Mouse (Mus musculus) heart, postnatal 10 days (tissue): ENCODE data around the gene Syn1. TPM values are rescaled to one million over a fixed set of nuclear protein-coding genes. Genes with fewer than 3 reads are reported as not detected.

Experiments
- DNase-seq, 2 experiments: peaks; one replicate each; pipeline ENCODE4 v3.0.0; 2021
- intact Hi-C: fragments of 180-260 bp; cut with DNase I; formaldehyde crosslinking; loops from one replicate; pipeline ENCODE4 v1.15.1; 2025
- total RNA-seq, 2 experiments: library from RNA; stranded (reverse); gene quantifications; 2 replicates each; pipeline ENCODE4 v1.2.3; 2021

Gene Syn1
- under 1 TPM; 0.36 to 0.40 TPM for total RNA-seq

DNA sequence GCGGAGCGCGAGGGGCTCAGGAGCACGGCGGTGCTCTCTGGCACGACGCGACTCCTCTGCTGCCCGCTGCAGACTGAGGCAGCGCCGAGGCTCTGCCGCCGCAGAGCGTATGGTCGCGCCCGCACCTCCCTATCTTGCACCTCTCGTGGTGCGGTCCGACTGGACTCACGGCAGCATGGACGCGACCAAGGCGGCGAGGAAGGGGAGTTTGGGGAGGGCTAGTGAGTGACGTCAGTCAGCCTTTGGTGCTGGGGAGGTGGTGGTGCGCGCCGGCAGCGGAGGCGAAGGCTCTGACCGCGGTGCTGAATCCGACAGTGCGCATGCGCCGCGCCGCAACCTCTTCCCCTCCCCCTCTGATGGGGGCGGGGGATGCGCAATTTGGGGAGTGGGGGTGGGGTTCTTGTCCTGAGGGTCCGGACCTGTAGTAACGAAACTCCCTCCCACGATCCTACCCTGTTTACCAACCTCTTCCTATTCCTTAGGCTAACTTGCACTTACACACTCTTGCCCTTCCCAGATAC is at the start of gene Syn1:
Syn1 (minus strand) TSS at position 161 of the 521 bp plus-strand sequence.
- DNase-seq = peak; percentile 76
- intact Hi-C loops = no loop called here

DNA sequence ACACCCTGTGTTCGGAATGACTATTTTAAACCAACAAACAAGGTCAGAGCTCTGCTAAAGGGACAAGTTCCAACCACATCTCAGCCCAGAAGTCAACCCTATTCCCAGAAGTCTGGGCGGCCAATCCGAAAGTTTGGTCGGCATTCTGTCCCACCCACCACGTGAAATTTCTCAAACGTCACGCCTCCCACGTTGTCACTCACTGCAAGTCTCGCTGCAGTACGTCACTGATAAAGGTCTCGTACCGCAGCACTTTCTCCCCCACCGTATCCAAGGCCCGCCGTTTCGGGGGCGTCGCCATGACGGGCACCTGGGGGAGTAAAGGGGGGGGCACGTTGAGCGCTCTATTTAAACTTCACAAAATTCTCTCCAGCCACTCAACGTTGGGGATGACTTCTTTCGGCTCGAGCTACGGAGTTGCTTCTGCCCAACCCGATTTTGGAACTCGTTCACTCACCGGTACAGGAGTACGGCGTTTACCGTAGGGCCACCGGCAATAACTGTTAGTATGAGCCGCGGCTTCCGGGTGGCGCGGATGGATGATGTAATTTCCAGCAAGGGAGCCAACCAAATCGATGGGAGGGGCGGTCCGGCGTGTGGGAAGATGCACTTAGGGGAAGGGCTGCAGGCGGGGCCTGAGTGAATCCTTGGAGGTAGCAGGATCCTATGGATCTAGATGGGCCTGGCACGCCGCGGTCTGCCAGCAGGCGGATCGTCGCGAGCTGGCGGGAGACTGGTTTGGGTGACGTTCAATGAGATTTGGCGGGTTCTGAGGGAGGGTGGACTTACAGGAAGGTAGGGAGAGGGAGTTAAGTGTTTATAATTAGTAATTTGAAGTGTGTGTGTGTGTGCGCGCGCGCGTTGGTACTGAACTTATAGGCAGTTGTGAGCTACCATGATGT is 40.9 kb upstream of the Syn1 start, which contains the start of gene Uxt:
Uxt (minus strand) TSS at position 541 of the 902 bp plus-strand sequence.
- intact Hi-C loops = no loop called here
- peak; percentile 90 to 92 for DNase-seq

DNA sequence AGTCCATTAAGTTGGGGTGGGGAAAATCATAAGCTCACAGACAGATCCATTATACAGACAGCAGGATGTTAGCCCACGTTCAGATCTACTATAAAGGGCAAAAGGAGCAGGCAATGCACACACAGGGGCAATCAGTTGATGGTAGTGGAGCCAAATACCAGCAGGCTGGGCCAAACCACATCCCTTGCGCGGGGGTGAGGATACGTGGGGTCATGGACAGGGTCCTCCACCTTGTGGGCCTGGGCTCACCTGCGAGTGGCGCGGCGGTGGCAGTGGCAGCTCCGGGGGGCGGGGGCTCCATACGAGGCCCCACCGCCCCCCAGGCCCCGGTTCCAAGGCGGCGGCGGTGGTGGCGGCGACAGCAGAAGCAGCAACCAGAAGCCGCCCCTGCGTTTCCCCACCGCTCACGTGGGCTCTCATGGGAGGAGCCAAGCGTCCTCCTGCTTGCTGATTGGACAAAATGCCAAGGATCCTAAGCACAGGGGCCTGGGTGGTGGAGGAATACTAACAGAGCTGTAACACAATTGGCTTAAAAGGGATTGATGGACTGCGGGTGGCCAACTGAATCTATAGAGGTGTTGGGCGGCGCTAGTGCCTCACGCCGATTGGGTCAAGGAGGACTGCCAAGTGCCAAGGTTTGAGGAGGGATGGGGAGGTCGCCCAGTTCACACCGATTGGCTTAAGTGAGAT is 29.5 kb upstream of the Syn1 start, which contains the start of gene Elk1:
Elk1 (minus strand) TSS at position 418 of the 690 bp plus-strand sequence.
- peak; percentile 89 to 90 for DNase-seq
- intact Hi-C loops = no loop called here

DNA sequence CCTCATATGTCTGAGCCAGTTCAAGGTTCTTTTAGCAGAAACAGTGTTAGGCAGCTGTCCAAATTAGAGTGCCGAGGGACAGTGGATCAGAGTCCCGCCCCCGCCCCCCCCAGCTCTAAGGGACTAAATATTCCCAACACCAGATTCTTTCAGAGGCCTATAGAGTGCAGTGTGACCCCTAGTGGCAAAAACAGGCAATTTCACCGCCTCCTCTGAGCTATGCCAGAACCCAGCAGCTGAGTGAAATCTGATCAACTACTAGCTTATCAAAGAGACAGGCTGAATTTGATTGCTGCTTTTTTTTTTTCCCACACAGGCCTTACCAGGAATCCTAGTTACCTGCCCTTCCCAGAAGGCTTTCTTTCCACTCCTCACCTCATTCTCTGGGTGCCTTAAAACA is 25.3 kb upstream of the Syn1 start:
- peak; percentile 44 to 64 for DNase-seq
- intact Hi-C loops = loop anchor here (1.0 to 5.0 kb wide), 3 partner anchors 99 to 284 kb away; no protein-coding TSS in a partner anchor

DNA sequence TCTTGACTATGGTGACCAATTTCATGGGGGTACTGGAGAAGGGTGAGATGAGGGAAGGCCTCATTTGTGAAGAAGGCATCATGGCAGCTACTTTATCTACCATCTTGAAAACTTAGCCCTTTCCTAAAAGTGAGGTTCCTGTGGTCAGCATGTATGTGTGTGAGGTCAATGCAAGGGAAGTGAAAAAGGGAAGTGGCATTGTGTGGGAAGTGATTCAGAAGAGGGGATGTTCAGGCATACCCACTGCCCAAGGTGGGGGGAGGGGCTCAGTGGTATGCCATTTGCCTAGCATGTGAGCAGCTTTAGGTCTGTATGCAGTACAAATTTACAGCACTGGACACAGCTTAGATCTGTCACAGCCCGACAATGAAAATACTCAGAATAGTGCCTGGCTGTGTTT is 11.2 kb upstream of the Syn1 start:
- intact Hi-C loops = no loop called here
- DNase-seq = peak; percentile 11 to 12

DNA sequence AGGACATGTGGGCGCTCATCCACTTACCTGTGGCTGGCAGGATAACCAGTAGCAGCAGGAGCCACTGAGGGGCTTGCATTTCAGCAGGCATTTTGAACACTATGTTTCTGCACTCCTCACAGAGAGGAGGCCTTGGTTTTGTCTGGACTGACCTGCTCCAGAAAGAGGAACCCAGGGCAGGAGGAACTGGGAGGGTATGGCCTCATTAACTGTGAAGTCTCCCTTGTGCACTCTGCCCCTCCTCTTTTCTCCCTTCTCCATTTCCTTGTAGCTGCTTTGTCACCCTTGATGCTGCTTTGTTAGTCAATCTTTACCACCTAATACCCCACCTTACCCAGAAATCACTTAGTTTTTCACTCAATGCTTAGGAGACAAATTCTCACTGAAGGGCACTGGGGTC is 10.6 kb upstream of the Syn1 start, which contains the start of gene Cfp:
Cfp (minus strand) TSS at position 192 of the 400 bp plus-strand sequence.
- intact Hi-C loops = no loop called here
- DNase-seq = no peak

DNA sequence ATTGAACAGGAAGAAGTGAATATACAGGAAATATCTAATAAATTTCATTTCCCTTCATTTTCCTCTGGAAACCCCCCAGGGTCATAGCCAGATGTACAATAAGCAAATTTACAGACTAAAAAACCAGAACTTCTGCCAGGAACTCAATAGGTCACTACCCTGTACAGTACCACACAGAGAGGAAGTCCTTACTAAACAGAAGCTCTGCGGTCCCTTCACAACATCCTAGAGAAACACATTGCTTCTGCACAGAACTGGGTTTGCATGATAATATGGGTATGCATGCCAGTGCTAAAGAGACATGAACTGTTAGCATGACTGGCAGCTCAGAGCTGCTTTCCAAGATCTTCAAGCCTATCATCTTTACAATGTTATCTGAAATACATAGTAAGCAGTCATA is 9.1 kb upstream of the Syn1 start:
- no peak for DNase-seq
- intact Hi-C loops = no loop called here

DNA sequence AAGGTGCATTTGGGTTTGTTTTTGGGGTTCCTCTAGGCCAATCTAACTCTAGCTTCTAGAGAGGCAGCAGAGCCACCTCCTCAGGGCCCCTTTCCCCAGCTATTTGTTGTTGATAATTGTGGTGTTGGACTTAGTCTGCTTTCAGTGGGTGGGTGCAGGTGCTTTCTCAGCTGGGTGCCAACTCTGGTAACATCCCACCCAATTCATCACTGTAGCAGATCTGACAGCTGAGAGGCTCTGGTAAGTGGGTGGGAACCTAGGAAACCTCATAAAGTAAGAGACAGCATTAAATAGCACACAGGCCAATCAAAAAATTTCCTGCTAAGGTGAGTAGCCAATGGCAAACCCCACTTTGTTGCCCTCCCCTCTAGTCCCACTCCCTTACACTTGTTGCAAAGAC is 4.2 kb upstream of the Syn1 start:
- no peak for DNase-seq
- intact Hi-C loops = no loop called here

DNA sequence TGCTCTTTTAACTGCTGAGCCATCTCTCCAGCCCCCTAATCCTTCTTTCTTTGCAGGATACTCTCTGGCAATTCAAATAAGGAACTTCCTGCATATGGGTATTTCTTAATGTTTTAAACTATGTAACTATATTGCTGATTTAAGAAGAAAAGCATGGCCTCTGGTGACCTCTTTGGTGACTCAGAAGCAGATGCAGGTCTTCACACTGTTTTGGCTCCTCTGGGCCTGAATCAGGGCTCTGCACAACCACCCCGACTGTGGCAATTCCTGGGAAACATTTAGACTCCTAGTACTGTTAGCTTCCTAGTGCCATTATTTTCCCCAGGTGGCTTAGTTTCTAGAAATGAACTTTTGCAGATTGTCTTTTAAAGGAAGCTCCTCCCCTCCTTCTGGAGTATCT is 2.7 kb upstream of the Syn1 start:
- no peak for DNase-seq
- intact Hi-C loops = no loop called here

DNA sequence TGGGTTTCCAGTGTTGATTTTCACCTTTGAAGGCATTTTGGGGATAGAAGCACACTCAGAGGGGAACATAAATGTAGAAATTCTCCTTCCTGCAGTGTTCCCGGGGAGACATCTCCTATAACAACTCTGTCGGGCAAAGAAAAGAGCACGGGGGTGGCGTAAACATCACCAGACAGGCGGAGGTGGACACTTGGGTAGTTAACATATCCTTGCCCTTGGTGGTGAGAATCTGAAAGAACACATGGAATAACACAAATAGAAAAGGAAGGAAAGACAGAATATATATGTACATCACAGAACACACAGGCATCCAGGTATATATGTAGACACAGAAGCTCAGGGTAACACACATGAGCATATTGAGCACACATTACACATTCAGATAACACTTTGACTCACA is 562 bp upstream of the Syn1 start:
- no peak for DNase-seq
- intact Hi-C loops = no loop called here

DNA sequence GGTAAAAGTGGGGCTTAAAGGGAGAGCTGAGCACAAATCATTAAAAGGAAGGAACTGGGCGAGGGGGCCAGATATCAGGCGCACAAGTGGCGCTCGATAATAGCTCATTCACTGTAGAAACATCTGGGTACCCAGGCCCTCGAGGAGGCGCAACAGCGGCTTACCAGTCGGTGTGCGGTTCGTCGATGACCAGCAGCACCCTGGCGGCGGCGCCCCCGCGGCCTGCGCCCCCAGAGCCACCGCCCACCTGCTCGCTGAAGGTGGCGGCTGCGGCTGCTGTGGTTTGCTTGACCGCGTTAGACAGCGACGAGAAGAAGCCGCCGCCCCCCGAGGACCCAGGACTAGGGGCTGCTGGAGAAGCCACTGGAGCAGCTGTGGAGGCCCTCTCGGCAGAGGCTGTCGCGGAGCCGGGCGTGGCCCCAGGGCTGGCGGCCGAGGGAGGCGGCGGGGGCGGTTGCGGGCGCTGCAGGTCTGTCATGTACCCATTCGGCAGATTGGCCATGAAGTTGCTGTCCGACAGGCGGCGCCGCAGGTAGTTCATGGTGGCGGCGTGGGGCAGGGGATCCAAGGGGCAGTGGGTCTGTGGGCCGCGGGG is 458 bp downstream of the Syn1 start:
- intact Hi-C loops = no loop called here

DNA sequence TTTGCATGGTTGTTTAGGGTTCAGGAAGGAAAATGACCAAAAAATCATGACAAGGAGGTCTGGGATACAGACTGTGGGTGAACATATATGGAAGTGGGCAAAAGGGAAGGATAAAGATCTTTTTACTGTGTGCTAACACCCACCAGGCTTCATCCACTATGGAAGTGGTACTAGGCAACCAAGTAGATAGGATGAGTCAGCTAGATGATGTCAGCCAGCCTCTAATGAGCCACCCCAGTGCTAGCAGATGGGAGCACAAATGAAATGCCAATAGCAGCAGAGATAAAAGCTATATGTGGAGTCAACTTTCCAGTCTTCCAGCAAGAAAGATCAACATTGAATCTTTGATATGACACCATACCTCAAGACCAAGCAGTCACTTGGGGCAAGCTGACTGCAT is 5.7 kb downstream of the Syn1 start:
- intact Hi-C loops = no loop called here

More for the DNA sequence above, 458 bp downstream of the Syn1 start:
- no peak for DNase-seq

DNA sequence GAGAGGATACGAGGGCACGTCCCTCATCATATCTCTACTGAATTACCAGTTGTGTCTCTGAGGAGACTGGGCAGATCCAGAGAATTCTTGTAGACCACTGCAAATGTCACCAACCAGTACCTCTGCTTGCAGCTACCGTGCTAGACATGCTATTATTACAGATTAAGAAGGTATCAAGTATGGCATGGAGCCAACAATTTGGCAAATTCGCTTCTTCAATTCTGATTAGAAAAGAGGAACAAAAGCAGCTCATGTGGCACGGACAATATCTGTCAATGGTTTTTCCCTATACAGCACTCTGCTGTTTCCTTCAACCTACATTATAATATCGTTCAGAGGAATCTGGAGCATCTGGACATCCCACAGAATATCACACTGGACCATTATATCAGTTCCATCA is 7.1 kb downstream of the Syn1 start:
- intact Hi-C loops = no loop called here

More for the DNA sequence above, 5.7 kb downstream of the Syn1 start:
- no peak for DNase-seq

DNA sequence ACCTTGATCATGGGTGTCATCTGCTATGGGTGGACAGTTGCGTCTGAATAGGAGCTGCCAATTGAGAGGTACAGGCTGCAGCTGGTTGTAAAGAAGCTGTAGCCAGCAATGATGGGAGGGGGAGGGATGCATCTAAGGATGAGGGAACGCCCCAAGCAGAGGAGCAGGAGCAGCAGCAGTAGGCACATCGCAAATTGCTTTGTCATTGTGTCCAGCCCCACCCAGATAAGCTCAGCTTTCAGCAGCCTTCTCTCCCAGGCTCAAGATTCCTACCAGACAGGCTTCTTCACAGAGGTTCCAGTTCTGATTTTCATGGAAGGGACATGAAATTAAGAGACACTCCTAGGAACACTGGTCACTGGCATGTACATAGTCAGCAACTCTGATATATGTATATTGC is 10.7 kb downstream of the Syn1 start:
- intact Hi-C loops = no loop called here
- no peak for DNase-seq

More for the DNA sequence above, 7.1 kb downstream of the Syn1 start:
- DNase-seq = no peak

DNA sequence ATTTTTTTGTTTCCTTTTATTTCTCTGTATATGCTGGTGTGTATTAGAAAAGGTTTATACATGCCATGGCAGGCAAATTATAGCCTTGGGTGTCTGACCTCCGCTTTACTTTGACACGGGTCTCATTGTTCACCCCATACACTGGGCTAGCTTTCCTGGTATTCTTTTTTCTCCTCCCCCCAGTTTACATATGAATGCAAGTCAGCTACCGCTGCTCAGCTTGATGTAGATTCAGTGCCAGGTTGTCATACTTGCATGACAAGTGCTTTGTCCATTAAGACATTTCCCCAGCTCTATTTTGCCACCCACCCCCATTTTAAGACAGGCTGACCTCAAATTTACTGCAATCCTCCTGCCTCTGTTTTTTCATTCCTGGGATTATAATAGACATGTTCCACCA is 45.6 kb downstream of the Syn1 start:
- DNase-seq = no peak
- intact Hi-C loops = no loop called here

DNA sequence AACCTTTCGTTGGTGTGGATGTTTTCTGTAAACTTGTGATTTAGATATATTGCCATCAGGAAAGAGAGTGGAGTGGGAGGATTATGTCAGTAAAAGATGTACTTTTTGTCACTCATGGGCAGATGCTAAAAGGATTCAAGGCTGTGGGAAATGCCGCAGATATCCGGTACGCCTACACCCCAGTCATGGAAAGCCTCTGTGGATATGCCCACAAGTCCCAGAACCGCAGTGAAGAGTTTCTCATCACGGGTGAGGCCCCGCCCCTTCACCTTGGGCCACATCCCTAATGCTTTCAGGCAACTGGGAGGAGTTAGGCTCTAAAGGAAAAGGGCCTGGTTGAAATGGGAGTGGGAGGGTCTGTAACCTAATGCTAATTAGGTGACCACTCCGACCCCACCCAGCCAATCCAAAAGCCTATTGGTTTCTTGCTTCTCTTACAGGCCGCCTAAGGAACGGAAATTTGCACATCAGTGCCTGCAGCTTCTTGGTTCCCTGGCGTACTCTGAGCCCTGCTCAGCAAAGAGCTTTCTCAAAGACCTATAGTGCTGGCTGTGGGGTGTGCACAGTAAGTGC is 47.8 kb downstream of the Syn1 start:
- intact Hi-C loops = no loop called here
- DNase-seq = no peak

DNA sequence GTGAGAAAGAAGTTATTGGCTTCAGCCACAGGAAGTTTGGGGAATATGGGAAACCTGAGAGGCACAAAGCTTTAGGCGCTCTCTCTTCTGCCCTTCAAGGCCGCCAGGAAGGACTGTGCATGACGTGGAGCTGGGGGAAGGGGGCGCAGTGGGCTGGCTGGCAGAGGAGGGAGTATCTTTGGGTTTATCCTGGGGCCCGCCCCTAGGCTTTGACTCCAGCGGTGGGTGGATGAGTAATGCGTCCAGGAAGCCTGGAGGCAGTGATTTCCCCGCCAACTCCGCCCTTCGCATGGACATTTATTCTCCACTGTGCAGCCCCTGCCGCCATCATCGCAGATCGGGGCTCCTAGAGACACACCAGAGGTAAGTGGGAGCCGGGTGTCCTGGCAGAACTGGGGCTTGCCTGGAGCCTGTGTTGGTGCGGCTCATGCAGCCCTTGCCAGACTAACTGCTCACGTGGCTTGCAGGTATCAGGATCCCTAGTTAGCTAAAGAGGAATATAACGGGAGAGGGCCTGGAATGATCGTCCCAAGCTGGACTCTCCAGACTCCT is 50.8 kb downstream of the Syn1 start, which contains the start of gene Timp1:
Timp1 (plus strand) TSS at position 205 of the 552 bp plus-strand sequence.
- intact Hi-C loops = no loop called here
- peak; percentile 63 to 66 for DNase-seq

DNA sequence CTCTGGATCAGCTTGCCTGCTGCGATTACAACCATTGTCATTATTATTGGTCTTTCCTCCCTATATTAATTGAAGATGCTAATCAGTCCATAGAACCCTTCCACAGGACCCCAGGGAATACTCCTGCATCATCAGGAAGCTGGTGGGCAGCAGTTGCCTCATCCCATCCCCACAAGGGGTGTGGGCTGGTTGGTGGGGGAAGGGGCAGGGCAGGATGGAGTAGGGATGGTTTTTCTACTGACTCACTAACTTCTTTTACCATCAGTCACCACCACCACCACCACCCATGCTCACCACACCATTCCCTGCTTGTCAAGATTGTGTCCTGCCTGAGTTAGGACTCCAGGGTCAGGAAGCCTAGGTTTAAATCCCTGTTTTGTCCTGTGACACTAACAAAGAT is 51.6 kb downstream of the Syn1 start:
- intact Hi-C loops = no loop called here
- DNase-seq = no peak

DNA sequence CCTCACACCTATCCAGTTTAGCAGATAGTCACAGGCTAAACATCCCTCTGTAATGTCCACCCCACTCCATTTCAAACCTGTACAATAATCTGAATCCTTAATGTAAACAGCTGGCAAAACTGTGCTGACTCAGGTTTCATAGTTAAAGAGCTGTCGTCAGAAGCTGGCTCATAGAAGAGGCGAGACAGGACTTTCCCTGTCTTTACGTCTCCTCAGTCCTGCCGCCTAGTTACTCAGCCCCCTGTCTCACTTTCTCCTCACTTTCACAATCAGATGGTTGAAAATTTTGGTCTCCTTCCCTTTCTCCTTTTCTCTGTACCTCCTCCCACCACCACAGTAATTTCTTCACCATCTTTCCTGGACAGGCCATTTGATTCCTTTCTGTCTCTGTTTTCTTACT is 52.7 kb downstream of the Syn1 start:
- no peak for DNase-seq
- intact Hi-C loops = no loop called here
